Mouse (Mus musculus) liver, embryonic 14.5 days (tissue): Measurements from ENCODE around the gene Trim10. TPM values are rescaled to one million over a fixed set of nuclear protein-coding genes. Genes with fewer than 3 reads are reported as not detected.

Experiments used
- ATAC-seq: fragments of 200-750 bp; cut with Nextera tagmentation; 2 replicates; pipeline ENCODE4 v1.8.0; 2017; ENCODE audit warnings: moderate number of reproducible peaks, mild to moderate bottlenecking, moderate library complexity; ENCODE audit not compliant: insufficient read depth
- DNase-seq, 3 experiments: peaks; one replicate each; pipeline ENCODE4 v3.0.0-alpha.2; 2012 to 2013; ENCODE audit warnings: low read depth in 3 of 3, low spot score in 3 of 3
- H3K27ac ChIP-seq: fragments of 300-500 bp; sonication (generic); 2 replicates; pipeline ENCODE4 v1.5.1; 2014; ENCODE audit warnings: moderate library complexity, mild to moderate bottlenecking, control low read depth, inconsistent platforms
- H3K27me3 ChIP-seq: fragments of 300-500 bp; sonication (generic); 2 replicates; pipeline ENCODE4 v1.6.1; 2014; ENCODE audit warnings: mild to moderate bottlenecking, low read length, moderate library complexity; ENCODE audit not compliant: control insufficient read depth, insufficient read depth
- H3K36me3 ChIP-seq: fragments of 300-500 bp; sonication (generic); replicated peaks from 2 replicates; pipeline ENCODE4 v1.6.1; 2014; ENCODE audit warnings: low read depth; ENCODE audit not compliant: control insufficient read depth, insufficient read depth
- H3K4me1 ChIP-seq, 2 experiments: fragments of 200-500 bp in 1 of 2; fragments of 300-500 bp in 1 of 2; sonication (generic) in 1 of 2; replicated peaks; 2 replicates each; pipeline ENCODE4 v1.6.1; 2012 to 2014; ENCODE audit warnings: antibody characterized with exemption in 1 of 2, inconsistent platforms in 1 of 2, low read length in 1 of 2; ENCODE audit not compliant: control insufficient read depth in 2 of 2, insufficient read depth in 2 of 2
- H3K4me2 ChIP-seq: fragments of 300-500 bp; sonication (generic); 2 replicates; pipeline ENCODE4 v1.6.1; 2014; ENCODE audit warnings: low read depth, mild to moderate bottlenecking, control low read depth, moderate library complexity
- H3K4me3 ChIP-seq, 2 experiments: fragments of 200-500 bp in 1 of 2; fragments of 300-500 bp in 1 of 2; sonication (generic) in 1 of 2; 2 replicates each; pipeline ENCODE4 v1.5.1; 2012 to 2014; ENCODE audit warnings: low read depth in 2 of 2, low read length in 2 of 2, mild to moderate bottlenecking in 2 of 2, control low read depth in 1 of 2, inconsistent platforms in 1 of 2, moderate library complexity in 1 of 2; ENCODE audit not compliant: insufficient read depth in 1 of 2
- H3K9ac ChIP-seq: fragments of 300-500 bp; sonication (generic); replicated peaks from 2 replicates; pipeline ENCODE4 v1.6.1; 2014; ENCODE audit warnings: mild to moderate bottlenecking, control low read depth, moderate library complexity
- H3K9me3 ChIP-seq: fragments of 300-500 bp; sonication (generic); 2 replicates; pipeline ENCODE4 v1.6.1; 2016; ENCODE audit warnings: low read length, mixed read lengths; ENCODE audit not compliant: control insufficient read depth
- CTCF ChIP-seq: IDR thresholded peaks from 2 replicates; pipeline ENCODE4 v1.5.1; 2016; ENCODE audit warnings: antibody characterized with exemption, low read depth, control low read depth
- EP300 ChIP-seq: IDR thresholded peaks from 2 replicates; pipeline ENCODE4 v1.6.1; 2016; ENCODE audit warnings: antibody characterized with exemption, low read depth
- WGBS: fragments of 180-500 bp; shearing (Covaris S2); extraction: QIAGEN DNeasy Blood & Tissue Kit; methylation state at CpG from one replicate; pipeline ENCODE4 v1.1.7; 2014; ENCODE audit not compliant: insufficient replicate concordance; 5-methylcytosine and 5-hydroxymethylcytosine counted together
- polyA plus RNA-seq, 2 experiments: library from polyadenylated mRNA; depleted of rRNA in 1 of 2; stranded (reverse) in 1 of 2; unstranded in 1 of 2; fragments of >200 nt; fragmentation: Nextera tagmentation in 1 of 2; extraction: Ambion mirVana in 1 of 2; gene quantifications; 2 replicates each; pipeline versions ENCODE4 v1.2.1 to v1.2.3; 2012 to 2014

The Trim10 gene
- polyA plus RNA-seq, 2 experiments, result 114 to 251 TPM

DNA sequence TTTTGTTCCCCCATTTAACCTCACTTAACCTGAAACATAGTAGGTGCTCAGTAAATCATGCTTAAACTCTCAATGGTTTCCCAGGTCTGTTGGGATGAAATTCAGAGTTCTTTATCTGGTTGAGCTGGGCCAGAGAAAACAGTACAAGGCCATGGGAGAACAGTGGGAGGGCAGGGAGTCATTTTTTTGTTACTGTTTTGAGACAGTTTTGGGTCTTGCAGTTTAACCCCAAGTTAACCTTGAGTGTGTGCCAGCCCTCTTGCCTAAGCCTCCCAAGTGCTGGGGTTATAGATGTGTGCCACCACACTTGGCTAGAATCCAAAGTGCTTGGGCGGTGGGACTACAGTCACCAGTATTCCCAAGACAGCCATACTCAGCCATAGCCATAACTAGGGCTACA, 24.6 kb upstream of the Trim10 start:
- Histone ChIP-seq H3K9me3 (no peaks in the 10 kb centered on the region), H3K4me2 (peak overlapping the region; percentile 57), H3K36me3 (no peaks in the 10 kb centered on the region), H3K27me3 (no peaks in the 10 kb centered on the region; the same call in 1 of the 2 replicates), H3K9ac (no peak overlapping the region), H3K27ac (peak overlapping the region; percentile 25; the same call in 1 of the 2 replicates), H3K4me1 (peaks cover 23 to 29% of the 10 kb centered on the region in 2 experiments), H3K4me3 (no peak overlapping the region)
- 48% methylated on average over 1 of the region's 1 CpGs for WGBS
- DNase-seq (no peak), ATAC-seq (no peak)
- TF ChIP-seq EP300 (no peak), CTCF (no peak)

GRCm38 (mm10) chr17:36848911-36849310, 20.5 kb upstream of the Trim10 start:
- no peak for ATAC-seq
- H3K4me3 ChIP-seq, result no peak overlapping the region
- WGBS, result 60% methylated on average over 5 of the region's 5 CpGs

GRCm38 (mm10) chr17:36849992-36850391, 19.4 kb upstream of the Trim10 start:
- H3K9ac ChIP-seq, result no peak overlapping the region
- peaks cover 3 to 9% of the 10 kb centered on the region in 2 experiments for H3K4me1 ChIP-seq
- 70% methylated on average over 2 of the region's 2 CpGs for WGBS
- DNase-seq (no peak), ATAC-seq (no peak)
- H3K27ac ChIP-seq, result no peak overlapping the region
- H3K4me2 ChIP-seq, result no peak overlapping the region
- TF ChIP-seq EP300 (no peak), CTCF (no peak)
- no peak overlapping the region for H3K4me3 ChIP-seq
- H3K9me3 ChIP-seq, result no peaks in the 10 kb centered on the region
- no peaks in the 10 kb centered on the region for H3K36me3 ChIP-seq
- H3K27me3 ChIP-seq, result no peaks in the 10 kb centered on the region; the same call in 1 of the 2 replicates

More at GRCm38 (mm10) chr17:36848911-36849310, 20.5 kb upstream of the Trim10 start:
- Histone ChIP-seq H3K27me3 (no peaks in the 10 kb centered on the region; the same call in 1 of the 2 replicates), H3K27ac (no peak overlapping the region), H3K9me3 (no peaks in the 10 kb centered on the region), H3K4me2 (no peak overlapping the region), H3K4me1 (peaks cover 14 to 20% of the 10 kb centered on the region in 2 experiments), H3K9ac (no peak overlapping the region), H3K36me3 (no peaks in the 10 kb centered on the region)
- no peak for TF ChIP-seq EP300
- TF ChIP-seq CTCF, result no peak
- DNase-seq, result no peak

GRCm38 (mm10) chr17:36851200-36851599, 18.2 kb upstream of the Trim10 start:
- H3K4me2 ChIP-seq, result no peak overlapping the region
- no peak overlapping the region for H3K4me3 ChIP-seq
- H3K27me3 ChIP-seq, result no peaks in the 10 kb centered on the region; the same call in 1 of the 2 replicates
- DNase-seq (no peak), ATAC-seq (no peak)
- H3K36me3 ChIP-seq, result no peaks in the 10 kb centered on the region
- 75% methylated on average over 5 of the region's 5 CpGs for WGBS
- H3K27ac ChIP-seq, result no peak overlapping the region
- no peak for TF ChIP-seq CTCF
- no peak for TF ChIP-seq EP300
- H3K9me3 ChIP-seq, result no peaks in the 10 kb centered on the region
- H3K4me1 ChIP-seq, result 0 out of 4 replicates have a peak, but pooled peaks cover 0 to 4% of the 10 kb centered on the region in 2 experiments
- H3K9ac ChIP-seq, result no peak overlapping the region

DNA sequence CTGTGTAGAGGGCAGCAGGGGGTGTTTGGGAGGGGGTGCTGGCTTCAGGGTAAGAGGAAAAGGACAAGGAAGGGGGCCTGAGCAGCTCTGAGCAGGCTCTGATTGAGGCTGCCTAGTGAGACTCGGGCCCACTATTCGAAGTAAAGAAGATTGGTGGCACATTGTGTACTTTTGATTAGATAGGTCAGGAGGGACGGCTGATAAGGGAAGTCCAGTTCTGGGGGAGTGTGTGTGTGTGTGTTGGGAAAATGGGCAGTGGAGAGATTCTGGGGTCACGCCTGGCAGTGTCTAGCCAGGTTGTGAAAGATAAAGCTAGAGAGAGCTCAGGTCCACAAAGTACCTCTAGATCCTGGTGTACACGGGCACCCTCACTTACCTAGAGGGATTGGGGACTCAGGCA, 17.7 kb upstream of the Trim10 start:
- H3K27me3 ChIP-seq, result no peaks in the 10 kb centered on the region
- H3K4me1 ChIP-seq, result 0 out of 4 replicates have a peak, but pooled peaks cover 0 to 3% of the 10 kb centered on the region in 2 experiments
- H3K4me3 ChIP-seq, result no peak overlapping the region
- no peak overlapping the region for H3K9ac ChIP-seq
- WGBS, result 31% methylated on average over 5 of the region's 5 CpGs
- ATAC-seq, result peak; percentile 37; the same call in 1 of the 2 replicates
- TF ChIP-seq CTCF (no peak), EP300 (no peak)
- H3K27ac ChIP-seq, result no peak overlapping the region
- no peaks in the 10 kb centered on the region for H3K9me3 ChIP-seq
- no peak for DNase-seq
- H3K4me2 ChIP-seq, result no peak overlapping the region
- peaks cover 3% of the 10 kb centered on the region for H3K36me3 ChIP-seq
